Mouse (Mus musculus) lung, adult 2 months (tissue): ENCODE measurements around the gene Adra2a.

Experiments
- CTCF ChIP-seq: fragments of 200-500 bp; IDR thresholded peaks from 2 replicates; pipeline ENCODE4 v1.5.1; 2011; ENCODE audit warnings: mild to moderate bottlenecking, low read length, control low read depth; ENCODE audit not compliant: insufficient read depth
- POLR2A ChIP-seq: fragments of 200-500 bp; IDR thresholded peaks from 2 replicates; pipeline ENCODE4 v1.6.1; 2011; ENCODE audit warnings: low read depth, mild to moderate bottlenecking, control low read depth, low read length, borderline replicate concordance; ENCODE audit errors: extremely low read depth

- no peak for TF ChIP-seq CTCF
- TF ChIP-seq POLR2A, result no peak
Measured at GRCm38 (mm10) chr19:54045931-54046683, 2.2 kb downstream of the Adra2a start.
